Mouse (Mus musculus): ENCODE measurements around the gene Cds2. TPM values are rescaled to one million over a fixed set of nuclear protein-coding genes. Genes with fewer than 3 reads are reported as not detected.

Gene Cds2
- total and polyA plus RNA-seq, 2 experiments from 2014 or later, result 22.6 to 61.5 TPM

DNA sequence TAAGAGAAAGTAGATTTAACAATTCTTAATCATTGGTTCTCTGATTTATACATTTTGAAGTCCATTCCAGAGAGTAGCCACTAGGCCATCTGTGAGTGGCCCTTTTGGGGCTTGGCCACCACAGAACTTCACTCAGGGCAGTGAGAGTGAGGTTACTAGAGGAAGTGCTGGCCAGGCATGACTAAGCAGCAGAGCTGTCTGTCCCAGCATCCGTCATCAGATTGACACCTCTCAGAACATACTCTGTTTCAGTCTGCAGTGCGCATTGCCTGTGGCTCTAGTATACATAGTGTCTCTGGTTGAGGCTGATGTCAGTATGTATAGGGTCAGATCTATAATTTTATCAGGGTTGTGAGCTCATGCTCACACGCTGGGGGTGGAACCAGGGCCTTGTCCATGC is 6.3 kb downstream of the Cds2 start:
- Histone ChIP-seq H3K4me1 (ENCODE audit: control insufficient read depth, insufficient read depth) (peaks cover 45% of the 10 kb centered on the region), H3K27ac (ENCODE audit: low read depth) (peak overlapping the region; percentile 61), H3K27me3 (ENCODE audit: control insufficient read depth, insufficient read depth, low read length) (no peaks in the 10 kb centered on the region), H3K4me2 (ENCODE audit: low read depth, low read length) (no peak overlapping the region), H3K9me3 (replicated peaks; ENCODE audit: control insufficient read depth, low read length) (no peaks in the 10 kb centered on the region), H3K36me3 (replicated peaks; ENCODE audit: control insufficient read depth, insufficient read depth, low read length) (no peaks in the 10 kb centered on the region), H3K4me3 (ENCODE audit: low read depth, low read length) (no peak overlapping the region), H3K9ac (replicated peaks; ENCODE audit: low read depth, low read length) (no peak overlapping the region)
- 64% methylated on average over 3 of the region's 3 CpGs for WGBS
- no peak for DNase-seq (ENCODE audit: low spot score)
- ATAC-seq (ENCODE audit: insufficient read depth, low read depth), result no peak
- TF ChIP-seq EP300 (IDR thresholded peaks at IDR 0.05; ENCODE audit: low read depth), result no peak
- no peak for TF ChIP-seq CTCF (IDR thresholded peaks at IDR 0.05; ENCODE audit: low read depth)

DNA sequence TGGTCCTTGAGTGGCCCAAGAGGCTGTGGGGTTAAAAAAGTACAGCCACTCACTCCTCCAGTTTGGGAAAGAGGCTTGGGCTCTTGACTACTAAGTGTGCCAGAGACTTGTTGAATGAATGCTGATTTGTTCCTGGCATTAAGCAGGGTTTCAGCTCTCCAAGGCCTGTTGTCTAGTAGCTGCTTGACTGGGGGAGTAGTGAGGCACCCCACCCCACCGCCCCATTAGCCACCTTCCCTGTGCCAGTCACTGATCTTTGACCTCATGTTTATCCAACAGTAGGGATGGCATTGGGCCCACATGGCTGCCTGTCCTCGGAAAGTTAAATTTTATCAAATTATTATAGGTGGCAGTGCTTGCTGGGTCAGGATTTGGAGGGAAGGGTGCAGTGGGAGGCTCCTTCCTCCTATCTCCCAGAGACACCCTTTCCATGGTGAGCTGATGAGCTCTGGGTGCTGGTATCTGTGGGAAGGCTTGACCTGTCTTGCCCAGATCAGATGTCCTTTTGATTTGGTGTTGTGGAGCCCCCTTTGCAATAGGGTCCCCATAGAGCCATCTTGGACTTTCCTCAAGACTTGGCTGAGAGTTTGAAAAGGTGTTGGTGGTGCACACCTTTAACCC is 7.5 kb downstream of the Cds2 start:
- Histone ChIP-seq H3K27ac (ENCODE audit: low read depth) (peak overlapping the region; percentile 61), H3K9me3 (replicated peaks; ENCODE audit: control insufficient read depth, low read length) (no peaks in the 10 kb centered on the region), H3K27me3 (ENCODE audit: control insufficient read depth, insufficient read depth, low read length) (no peaks in the 10 kb centered on the region), H3K36me3 (replicated peaks; ENCODE audit: control insufficient read depth, insufficient read depth, low read length) (no peaks in the 10 kb centered on the region), H3K4me2 (ENCODE audit: low read depth, low read length) (0 out of 2 replicates have a peak overlapping the region, but pooled peaks have one; percentile 12), H3K4me3 (ENCODE audit: low read depth, low read length) (no peak overlapping the region), H3K4me1 (ENCODE audit: control insufficient read depth, insufficient read depth) (peaks cover 36% of the 10 kb centered on the region), H3K9ac (replicated peaks; ENCODE audit: low read depth, low read length) (no peak overlapping the region)
- DNase-seq (ENCODE audit: low spot score) (peak; percentile 49), ATAC-seq (ENCODE audit: insufficient read depth, low read depth) (peak; percentile 76)
- 31% methylated on average over 2 of the region's 2 CpGs for WGBS
- no peak for TF ChIP-seq CTCF (IDR thresholded peaks at IDR 0.05; ENCODE audit: low read depth)
- no peak for TF ChIP-seq EP300 (IDR thresholded peaks at IDR 0.05; ENCODE audit: low read depth)

DNA sequence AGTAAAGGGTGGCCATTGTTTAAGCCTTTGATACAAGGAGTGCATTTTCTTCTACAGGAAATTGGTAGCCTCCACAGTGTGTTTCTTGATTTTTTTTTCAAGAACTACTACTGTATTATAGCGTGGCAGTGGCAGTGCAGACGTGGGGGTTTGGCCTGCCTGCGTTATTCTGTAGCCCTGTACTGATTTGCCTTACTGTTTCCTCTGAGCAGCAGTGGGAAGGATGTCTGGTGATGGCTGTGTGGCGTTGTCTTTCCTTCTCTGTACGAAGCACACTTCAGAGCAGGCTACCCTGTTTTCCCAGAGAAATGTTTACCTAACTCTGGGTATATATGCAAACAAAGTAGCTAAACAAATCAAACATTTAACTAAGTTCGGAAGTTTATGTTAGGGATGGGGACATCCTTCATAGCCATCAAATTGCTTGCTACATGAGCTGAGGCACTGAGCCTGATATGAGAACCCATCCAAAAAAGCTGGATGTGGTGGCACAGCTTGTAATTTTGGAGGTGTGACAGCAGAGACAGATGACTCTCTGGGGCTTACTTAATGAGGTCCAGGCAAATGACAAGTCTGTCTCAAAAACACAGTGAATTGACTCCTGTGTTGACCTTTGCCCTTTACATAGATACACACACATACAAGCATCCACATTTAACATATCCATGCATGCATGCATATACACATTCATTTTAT is 9.9 kb downstream of the Cds2 start:
- Histone ChIP-seq H3K4me1 (ENCODE audit: control insufficient read depth, insufficient read depth) (peaks cover 25% of the 10 kb centered on the region), H3K4me2 (ENCODE audit: low read depth, low read length) (no peak overlapping the region), H3K9me3 (replicated peaks; ENCODE audit: control insufficient read depth, low read length) (no peaks in the 10 kb centered on the region), H3K9ac (replicated peaks; ENCODE audit: low read depth, low read length) (no peak overlapping the region), H3K4me3 (ENCODE audit: low read depth, low read length) (no peak overlapping the region), H3K27ac (ENCODE audit: low read depth) (no peak overlapping the region), H3K27me3 (ENCODE audit: control insufficient read depth, insufficient read depth, low read length) (no peaks in the 10 kb centered on the region), H3K36me3 (replicated peaks; ENCODE audit: control insufficient read depth, insufficient read depth, low read length) (no peaks in the 10 kb centered on the region)
- no peak for DNase-seq (ENCODE audit: low spot score)
- TF ChIP-seq CTCF (IDR thresholded peaks at IDR 0.05; ENCODE audit: low read depth), result no peak
- ATAC-seq (ENCODE audit: insufficient read depth, low read depth), result no peak
- WGBS, result 64% methylated on average over 6 of the region's 6 CpGs

DNA sequence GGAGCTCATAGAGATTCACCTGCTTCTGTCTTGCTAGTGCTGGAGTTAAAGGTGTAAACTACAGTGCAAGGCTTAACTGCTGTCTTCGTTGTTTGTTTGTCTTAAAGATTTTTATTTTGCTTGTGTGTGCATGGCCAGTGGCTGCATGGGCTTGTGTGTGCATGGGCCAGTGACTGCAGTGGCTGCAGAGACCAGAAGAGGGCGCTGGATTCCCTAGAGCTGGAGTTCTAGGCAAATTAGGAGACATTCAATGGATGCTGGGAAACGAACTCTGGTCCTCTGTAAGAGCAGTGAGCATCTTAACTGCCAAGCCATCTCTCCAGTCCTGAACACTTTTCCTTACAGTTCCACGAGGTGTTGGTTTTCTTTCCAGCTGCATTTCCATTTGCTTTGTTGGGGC is 12.6 kb downstream of the Cds2 start:
- Histone ChIP-seq H3K27ac (ENCODE audit: low read depth) (no peak overlapping the region), H3K36me3 (replicated peaks; ENCODE audit: control insufficient read depth, insufficient read depth, low read length) (0 out of 2 replicates have a peak, but pooled peaks cover 3% of the 10 kb centered on the region), H3K9ac (replicated peaks; ENCODE audit: low read depth, low read length) (no peak overlapping the region), H3K4me3 (ENCODE audit: low read depth, low read length) (no peak overlapping the region), H3K4me1 (ENCODE audit: control insufficient read depth, insufficient read depth) (peaks cover 21% of the 10 kb centered on the region), H3K27me3 (ENCODE audit: control insufficient read depth, insufficient read depth, low read length) (no peaks in the 10 kb centered on the region), H3K9me3 (replicated peaks; ENCODE audit: control insufficient read depth, low read length) (no peaks in the 10 kb centered on the region), H3K4me2 (ENCODE audit: low read depth, low read length) (no peak overlapping the region)
- DNase-seq (ENCODE audit: low spot score) (no peak), ATAC-seq (ENCODE audit: insufficient read depth, low read depth) (no peak)
- WGBS, result 82% methylated on average over 4 of the region's 4 CpGs
- no peak for TF ChIP-seq EP300 (IDR thresholded peaks at IDR 0.05; ENCODE audit: low read depth)
- TF ChIP-seq CTCF (IDR thresholded peaks at IDR 0.05; ENCODE audit: low read depth), result 0 out of 2 replicates have a peak, but pooled peaks have one; percentile 17

DNA sequence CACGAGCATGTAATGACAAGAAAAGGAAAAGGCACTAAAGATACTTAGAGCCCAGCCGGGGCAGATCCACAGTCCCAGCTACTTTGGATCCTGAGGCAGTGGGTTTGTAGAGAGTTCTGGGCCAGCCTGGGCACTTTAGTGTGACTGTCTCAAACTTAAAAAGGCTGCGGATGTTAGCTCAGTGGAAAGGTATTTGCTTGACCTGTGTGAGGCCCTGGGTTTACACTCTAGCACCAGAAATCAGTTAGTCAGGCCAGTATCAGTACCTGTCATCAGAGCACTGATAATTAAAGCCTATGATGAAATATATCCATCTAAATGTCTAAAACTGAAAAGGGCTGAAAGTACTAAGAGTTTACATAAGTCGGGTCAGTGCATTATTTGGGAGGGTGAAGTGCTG is 13.3 kb downstream of the Cds2 start:
- H3K9ac ChIP-seq (replicated peaks; ENCODE audit: low read depth, low read length), result no peak overlapping the region
- WGBS, result 74% methylated on average over 4 of the region's 4 CpGs
- H3K4me2 ChIP-seq (ENCODE audit: low read depth, low read length), result no peak overlapping the region
- no peaks in the 10 kb centered on the region for H3K27me3 ChIP-seq (ENCODE audit: control insufficient read depth, insufficient read depth, low read length)
- peaks cover 14% of the 10 kb centered on the region for H3K4me1 ChIP-seq (ENCODE audit: control insufficient read depth, insufficient read depth)
- no peak for ATAC-seq (ENCODE audit: insufficient read depth, low read depth)
- TF ChIP-seq EP300 (IDR thresholded peaks at IDR 0.05; ENCODE audit: low read depth), result no peak
- TF ChIP-seq CTCF (IDR thresholded peaks at IDR 0.05; ENCODE audit: low read depth), result no peak
- DNase-seq (ENCODE audit: low spot score), result no peak
- 0 out of 2 replicates have a peak, but pooled peaks cover 7% of the 10 kb centered on the region for H3K36me3 ChIP-seq (replicated peaks; ENCODE audit: control insufficient read depth, insufficient read depth, low read length)
- H3K4me3 ChIP-seq (ENCODE audit: low read depth, low read length), result no peak overlapping the region
- no peak overlapping the region for H3K27ac ChIP-seq (ENCODE audit: low read depth)
- H3K9me3 ChIP-seq (replicated peaks; ENCODE audit: control insufficient read depth, low read length), result no peaks in the 10 kb centered on the region

Measured in heart, postnatal 0 days (tissue).